Mouse (Mus musculus): Measurements from ENCODE around the gene Slc15a1.

DNA sequence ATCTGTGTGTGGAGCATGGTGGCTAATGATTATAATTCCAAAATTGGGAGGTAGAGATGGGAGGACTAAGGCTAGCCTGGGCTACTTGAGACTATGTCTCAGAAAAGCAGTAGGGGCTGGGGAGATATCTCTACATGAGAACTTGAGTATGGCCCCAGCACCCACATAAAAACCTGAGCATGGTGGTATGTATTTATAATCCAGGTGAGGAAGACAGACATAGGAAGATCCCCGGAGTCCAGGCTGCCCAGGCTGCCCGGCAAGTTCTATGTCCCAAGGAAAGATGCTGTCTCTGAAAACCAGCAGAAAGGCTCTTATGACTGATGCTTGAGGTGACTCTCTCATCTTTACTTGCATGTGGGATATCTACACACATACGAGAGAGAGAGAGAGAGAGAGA lies 68.6 kb downstream of the Slc15a1 start:
- TF ChIP-seq CTCF (conservative IDR thresholded peaks at IDR 0.05; ENCODE audit: low read length) (no peak), POU5F1 (IDR thresholded peaks at IDR 0.05; ENCODE audit: borderline replicate concordance, low read length) (no peak), NANOG (IDR thresholded peaks at IDR 0.05; ENCODE audit: borderline replicate concordance, low read length) (no peak)
